Mouse (Mus musculus): ENCODE data around the gene Myh10.

Myh10 gene

DNA sequence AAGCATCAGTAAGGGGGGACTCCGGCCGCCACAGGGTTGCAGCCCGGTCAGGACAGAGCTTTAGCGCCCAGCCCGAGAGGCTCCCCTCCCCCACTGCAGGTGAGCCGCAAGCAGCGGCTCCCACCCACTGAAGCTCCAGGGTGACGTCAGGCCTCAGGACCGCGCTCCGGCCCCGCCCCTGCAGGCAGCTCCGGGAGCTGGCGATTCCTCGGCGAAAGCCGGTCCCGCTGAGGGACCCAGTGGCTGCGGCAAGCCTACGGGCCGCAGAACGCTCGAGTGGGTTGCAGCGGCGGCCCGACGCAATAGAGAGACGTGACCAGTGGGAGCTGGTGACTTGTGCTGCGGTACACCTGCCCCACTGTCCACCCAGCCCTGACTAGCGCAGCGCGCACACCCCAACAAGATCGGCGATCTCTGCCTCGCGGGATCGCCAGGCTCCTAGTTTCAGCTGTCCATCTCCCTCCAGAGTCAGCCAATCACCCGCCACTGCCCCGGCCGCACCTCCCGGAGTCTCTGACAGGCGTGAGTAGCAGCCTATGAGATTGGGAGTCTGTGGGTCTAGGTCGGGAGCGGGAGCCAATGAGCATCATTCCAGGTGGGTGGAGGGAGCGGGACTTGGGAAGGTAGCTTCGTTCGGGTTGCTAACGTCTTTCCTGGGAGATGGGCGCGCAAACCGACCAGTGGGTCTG, at the start of gene Myh10:
Myh10 (plus strand) TSS at position 239 of the 689 bp plus-strand sequence.
- DNase-seq (ENCODE audit: low read depth): no peak

DNA sequence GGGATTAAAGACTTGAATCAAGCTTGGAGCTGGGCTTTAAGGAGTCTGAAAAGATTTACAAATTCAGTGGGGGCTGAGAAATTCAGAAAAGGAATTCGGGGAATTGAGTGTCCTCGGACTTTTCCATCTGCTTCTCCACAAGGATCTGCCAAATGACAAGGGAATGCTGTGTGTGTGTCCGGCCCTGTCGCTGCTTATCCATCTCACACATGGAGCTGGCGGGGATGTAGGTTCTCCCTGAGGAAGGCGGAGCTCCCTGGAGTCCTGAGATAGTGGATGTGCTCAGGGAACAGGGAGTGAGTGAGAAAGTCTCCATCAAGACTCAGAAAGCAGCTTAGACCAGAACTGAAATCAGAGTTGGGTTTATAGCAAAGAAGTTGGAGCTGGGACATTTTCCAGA, 46.6 kb upstream of the Myh10 start:
- no peak for DNase-seq (ENCODE audit: low read depth)

DNA sequence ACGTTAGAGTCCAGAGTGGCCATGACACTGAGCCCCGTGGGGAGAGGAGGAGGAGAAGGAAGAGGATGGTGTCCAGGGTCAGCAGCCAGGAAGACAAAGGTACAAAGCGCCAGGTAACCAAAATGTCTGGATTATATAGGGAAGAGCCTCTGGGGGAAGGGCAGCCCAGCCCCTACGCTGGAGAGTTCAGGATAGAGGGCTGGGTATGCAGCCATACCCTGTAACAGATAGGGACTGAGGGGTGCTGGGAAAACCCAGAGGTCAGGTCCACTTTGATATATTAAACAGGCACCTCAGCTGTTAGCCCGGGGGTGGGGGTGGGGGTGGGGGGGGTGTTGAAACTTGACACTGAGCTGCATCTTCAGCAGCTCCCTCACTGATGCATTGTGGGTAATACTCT, 43.6 kb upstream of the Myh10 start:
- DNase-seq (ENCODE audit: low read depth): no peak

DNA sequence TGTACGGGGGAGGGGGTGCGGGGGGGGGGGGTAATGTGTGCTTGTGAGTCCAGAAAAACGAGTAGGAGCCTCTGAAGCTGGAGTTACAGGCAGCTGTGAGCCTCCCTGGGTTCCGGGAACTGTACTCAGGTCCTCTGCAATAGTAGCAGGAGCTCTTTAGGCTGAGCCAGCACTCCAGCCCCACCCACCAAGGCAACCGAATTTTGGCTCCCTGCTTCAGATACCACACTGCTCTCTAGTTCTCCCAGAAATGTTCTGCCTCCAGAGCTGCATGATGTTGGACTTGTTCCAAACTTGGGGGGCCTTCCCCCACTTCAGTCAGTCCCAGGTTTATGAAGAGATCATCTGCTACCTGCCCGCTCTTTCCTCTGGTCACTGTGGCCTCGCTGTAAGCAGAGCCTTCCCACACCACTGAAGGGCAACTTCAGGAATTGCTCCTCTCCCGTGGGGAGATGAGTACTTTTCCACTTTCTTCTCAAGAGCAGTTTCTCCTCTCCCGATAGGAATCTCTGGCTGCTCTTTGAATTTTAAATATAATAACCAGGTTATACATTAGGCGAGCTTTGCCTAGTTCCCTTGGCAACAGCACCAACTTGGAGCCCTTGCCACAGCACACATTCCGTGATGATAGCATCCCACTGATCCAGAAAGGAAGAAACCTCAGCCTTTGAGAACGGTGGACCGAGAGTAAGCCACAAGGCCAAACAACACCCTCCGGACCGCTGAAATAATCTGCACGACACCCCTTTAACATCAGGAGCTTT, 42.8 kb upstream of the Myh10 start:
- DNase-seq (ENCODE audit: low read depth): no peak

DNA sequence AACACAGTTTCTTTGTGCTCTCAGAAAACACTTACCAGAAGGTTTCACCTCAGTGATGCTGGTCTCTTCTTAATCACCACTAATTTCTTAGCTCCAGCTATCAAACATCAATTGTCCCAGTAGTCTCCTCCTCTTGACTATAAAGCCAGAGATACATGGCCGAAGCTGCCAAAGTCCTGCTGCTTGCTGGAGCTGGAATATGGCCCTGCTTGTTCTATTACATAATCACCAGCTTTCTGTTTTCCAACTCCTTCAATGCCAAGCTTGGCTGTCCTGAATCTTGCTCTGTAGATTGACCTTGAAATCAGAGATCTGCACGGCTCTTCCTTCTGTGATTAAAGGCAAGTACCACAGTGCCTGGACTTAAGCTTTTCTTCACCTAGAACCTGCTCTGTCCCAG, 39.8 kb upstream of the Myh10 start:
- no peak for DNase-seq (ENCODE audit: low read depth)

DNA sequence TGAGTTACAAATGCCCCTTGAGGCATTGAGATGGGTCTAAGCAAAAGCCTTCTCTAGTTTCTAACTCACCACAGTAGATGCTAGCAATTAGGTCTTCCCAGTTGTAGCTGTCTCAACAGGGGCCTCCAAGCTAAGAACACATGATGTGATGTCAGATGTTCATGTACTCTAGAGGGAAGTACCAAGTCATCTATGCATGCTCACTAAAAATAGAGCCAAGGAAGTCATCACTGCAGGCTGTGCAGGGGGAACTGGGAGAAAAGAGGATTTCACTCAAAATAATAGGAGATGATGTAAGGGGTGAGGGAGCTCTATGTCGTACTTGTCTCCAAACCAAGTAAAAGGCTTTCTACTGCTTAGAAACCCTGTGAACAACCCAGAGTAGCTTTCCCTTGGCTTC, 35.8 kb upstream of the Myh10 start:
- no peak for DNase-seq (ENCODE audit: low read depth)

DNA sequence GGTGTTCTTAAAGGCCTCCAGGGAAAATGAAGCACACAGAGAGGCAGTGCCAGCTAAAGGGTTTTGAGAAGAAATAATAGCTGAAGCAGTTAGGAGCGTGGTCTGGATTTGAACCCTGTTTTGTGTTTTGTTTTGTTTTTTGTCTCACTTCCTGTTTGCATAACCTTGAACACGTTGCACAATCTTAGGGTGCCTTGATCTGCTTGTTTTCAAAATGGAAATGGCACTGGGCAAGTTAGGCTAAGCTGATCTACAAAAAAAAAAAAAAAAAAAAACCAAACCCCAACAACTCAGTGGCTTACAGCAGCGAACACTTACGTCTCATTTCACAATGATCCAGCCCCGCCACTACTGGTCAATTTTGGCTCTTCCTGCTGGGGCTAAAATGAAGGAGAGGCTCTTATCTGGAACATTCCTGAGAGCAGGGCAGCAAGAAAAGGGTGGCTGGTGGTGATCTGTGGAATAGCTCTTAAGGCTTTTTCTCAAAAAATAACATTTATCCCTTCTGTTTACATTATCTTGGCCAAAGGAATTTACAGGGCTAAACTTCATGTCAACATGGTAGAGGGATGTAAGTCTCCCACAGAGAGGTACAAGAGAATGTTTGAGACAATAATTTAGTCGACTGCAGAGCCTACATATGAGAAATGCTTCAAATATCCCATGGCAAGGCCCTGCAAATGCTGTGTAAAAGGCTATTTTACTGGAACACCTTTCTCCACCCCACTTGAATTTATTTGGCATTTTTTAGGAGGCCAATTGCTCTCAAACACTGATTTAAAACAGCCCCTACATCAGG, 34.3 kb upstream of the Myh10 start:
- DNase-seq (ENCODE audit: low read depth): no peak

DNA sequence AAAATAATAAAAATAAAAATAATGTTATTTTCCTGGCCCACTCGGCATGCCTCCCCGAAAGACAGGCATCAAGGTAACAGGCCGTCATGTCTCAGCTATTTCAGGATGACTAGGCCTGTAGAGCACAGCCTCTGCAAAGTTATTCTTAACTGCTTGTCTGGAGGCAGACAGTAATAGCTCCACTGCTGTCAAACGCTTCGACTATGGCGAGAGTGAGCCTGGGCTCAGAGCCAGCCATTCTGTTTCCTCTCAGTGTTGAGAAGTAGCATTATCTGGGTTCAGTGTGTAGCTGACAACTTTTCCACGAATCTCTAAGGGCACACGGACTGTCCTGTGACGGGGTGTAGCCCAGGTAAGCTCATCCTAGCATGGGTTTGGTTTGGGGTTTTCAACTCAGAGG, 33.5 kb upstream of the Myh10 start:
- DNase-seq (ENCODE audit: low read depth): no peak

DNA sequence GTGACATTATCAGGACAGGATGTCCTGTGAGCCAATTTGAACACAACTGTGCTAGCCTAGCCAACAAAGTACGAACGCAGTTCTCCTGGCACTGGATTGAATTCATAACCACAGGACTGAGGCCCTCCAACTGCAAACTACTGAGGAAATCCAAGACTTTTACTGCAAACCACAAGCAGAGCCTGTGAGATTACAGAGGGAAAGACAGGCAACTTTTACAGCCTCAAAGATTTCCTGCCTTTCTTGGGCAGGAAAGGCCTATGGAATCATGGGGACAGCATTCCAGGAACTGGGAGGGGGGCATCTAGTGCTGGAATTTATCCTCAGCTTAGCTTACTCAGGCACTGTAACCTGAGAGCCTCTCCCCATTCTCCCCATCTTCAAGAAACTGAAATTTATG, 26.0 kb upstream of the Myh10 start:
- DNase-seq (ENCODE audit: low read depth): no peak

DNA sequence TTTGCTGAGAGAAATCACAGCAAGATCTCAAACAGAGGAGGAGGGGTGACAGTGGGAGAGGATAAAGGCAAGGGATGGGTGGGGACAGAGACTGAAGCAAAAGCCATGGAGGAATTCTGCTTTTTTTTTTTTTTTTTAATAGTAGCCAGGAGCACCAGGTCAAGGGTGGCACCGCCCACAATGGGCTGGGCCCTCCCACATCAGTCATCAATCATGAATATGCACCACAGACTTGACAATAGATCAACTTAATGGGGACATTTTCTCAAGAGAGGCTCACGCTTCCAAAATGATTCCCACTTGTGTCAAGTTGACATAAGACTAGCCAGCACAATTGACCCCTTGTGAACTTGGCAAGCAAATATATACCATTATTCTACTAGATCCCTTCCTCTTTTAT, 25.1 kb upstream of the Myh10 start:
- DNase-seq (ENCODE audit: low read depth): no peak

DNA sequence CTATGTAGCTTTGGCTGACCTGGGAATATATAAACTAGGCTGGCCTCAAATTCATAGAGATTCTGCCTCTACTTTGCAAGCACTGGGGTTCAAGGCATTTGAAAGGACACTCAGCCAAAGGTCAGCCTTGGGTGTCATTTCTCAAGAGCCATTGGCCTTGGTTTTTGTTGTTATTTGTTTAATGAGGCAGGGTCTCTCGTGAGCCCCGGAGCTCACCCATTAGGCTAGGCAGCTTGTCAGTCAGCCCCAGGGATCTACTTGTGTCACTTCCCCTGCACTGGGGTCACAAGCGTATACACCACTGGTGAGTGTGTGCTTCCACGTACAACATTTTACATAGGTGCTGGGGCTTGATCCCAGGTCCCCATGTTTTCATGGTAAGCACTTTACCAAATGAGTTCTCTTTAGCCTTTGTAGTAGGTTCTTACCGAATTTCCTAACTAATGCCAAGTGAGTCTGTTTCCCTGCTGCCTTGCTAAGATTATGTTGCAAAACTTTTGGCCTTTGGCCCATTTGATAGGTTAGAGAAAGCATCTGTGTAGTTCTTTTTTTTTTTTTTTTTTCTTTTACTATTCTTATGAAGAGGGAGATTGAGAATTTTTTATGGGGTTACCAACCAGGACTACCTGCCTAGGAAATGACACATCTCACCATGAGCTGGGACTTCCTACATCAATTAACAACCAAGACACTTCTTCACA, 18.9 kb upstream of the Myh10 start:
- DNase-seq (ENCODE audit: low read depth): peak; percentile 66

DNA sequence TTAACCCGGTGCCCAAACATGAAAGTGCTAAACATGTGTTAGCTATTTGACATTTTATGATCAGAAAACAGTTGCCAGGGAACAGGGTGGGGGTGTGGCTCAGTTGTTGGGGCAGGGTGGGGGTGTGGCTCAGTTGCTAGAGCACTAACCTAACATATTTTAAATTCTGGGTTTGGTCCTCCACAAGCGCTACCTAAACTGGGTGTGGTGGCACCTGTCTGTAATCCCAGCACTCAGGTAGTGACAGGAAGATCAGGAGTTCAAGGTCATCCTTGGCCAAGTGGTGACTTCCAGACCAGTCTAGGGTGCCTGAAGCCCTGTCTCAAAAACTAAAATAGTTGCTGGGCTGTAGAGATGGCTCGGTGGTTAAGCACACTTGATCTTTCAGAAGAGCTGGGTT, 17.3 kb upstream of the Myh10 start:
- DNase-seq (ENCODE audit: low read depth): no peak

DNA sequence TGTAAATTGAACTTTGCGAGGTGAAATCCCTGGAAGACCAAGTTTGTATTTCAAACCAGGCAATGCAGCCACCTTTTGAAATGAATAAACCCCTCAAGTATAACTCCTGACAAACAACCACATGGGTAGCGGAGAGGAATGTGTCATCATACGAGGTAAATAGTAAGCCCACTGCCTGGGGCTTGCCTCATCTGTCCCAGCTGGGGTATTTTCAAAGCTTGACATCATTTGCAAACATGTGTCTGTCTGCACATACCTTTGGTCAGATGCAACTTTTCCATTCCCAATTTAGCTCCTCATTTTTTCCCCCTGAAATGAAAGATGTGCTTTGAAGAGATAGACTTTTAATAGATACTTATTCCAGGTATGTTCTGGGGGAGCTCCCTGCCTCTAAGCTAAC, 16.7 kb upstream of the Myh10 start:
- no peak for DNase-seq (ENCODE audit: low read depth)

DNA sequence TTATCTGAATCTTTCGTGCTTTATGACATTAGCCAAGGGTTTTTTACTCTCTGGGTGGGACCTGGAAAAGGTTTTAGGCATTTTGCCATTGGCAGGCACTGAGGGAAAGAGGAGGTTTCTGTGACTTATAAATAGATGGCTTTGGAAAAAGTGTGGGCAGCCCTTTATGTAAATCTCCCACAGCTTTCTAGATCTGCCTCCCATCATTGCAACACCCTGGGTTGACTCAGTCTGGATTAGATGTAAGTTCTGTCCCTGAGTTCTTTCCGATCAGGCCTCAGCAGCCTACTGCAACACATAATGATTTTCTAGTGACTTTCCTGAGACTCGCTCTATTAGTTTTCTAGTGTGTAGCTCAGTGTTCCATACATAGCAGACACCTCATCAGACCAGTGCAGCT, 16.1 kb upstream of the Myh10 start:
- DNase-seq (ENCODE audit: low read depth): peak; percentile 22

DNA sequence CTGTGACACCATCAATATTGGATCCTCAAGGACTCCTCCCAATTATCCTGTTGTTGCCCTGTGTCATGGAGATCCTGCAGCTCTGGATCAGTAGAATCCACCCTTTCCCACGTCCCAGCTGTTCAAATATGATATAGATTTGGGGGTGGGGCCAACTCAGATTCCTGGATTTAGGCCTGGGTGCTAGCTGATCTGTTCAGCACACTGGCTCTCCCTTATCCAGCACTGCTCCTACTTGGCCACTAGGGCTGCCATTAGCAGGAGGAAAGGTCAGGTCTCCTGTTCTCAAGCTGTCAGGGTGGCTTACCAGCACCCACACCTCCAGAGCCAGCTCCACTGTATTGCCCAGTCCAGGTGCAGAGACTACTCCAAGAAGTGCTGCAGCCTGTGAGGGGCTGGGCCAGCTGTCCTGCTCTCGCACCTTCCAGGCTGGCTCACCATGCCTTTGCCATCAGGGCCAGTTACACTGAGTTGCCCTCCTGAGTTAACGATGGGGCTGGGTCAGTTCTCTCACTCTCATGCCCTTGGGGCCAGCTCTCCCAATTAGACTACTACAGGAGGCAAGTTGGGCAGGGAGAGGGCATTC, 10.0 kb upstream of the Myh10 start:
- no peak for DNase-seq (ENCODE audit: low read depth)

DNA sequence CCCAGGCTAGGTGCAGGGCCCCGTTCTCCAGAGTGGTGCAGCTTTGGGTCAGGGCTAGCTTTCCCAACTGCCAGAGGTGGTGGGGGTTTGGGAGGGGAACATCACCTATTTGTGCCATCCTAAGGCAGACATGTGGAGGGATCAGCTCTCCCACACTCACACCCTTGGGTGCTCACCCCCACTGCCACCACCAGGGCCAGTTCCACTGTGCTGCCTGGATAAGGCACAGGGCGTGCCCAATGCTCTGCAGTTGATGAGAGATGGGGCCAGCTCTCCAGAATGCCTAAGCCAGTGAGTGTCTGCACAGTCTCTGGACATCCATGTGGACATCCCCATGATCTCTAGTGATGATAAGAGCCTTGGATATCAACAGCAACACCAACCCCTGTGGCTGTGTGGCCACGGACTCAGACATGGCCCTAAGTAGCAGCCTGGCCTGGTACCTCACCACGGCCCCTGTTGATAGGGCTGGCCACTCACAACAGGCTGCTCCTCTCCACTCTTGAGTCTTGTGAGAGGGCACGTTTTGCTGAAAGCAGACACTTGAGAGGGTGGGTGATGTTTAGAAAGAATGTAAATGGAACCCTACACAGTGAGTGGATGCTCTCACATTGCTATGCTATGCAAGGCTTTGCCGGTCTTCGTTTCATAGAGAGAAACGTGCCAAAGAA, 9.1 kb upstream of the Myh10 start:
- no peak for DNase-seq (ENCODE audit: low read depth)

DNA sequence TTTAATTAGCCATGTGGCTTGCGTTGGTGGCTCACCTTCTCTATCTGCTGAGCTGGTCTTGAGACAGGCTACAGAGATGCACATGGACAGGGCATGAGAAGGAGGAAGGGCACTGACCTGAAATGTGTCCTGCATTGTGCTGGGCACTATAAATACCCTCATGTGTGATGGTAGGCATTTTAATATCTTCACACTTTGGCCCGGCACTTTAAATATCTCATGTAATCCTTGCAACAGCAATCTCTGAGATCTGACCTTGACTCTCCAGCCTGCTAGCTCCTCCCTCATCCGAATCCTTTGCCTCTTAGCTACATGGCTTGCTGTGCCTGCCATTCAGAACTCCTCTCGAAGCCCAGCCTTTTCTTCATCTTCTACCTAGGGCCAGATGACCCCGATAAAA, 5.4 kb upstream of the Myh10 start:
- DNase-seq (ENCODE audit: low read depth): no peak

DNA sequence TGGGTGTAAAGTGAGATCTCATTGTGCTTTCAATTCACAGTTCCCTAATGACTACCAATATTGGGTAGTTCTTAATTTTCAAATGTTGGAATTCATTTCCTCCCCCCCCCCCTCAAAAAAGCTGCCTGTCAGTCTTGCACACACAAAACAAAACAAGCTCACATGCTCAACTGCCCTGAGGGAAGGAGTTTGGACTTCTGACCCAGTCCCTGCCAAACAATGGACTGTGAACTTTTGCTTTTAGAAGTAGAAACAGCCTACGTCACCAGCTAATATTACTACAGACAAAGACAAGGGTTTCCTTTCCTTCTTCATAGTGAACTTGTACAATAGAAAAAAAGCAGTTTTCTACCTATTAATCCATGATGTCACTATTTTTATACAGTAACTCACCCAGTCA, 2.1 kb upstream of the Myh10 start:
- DNase-seq (ENCODE audit: low read depth): no peak

DNA sequence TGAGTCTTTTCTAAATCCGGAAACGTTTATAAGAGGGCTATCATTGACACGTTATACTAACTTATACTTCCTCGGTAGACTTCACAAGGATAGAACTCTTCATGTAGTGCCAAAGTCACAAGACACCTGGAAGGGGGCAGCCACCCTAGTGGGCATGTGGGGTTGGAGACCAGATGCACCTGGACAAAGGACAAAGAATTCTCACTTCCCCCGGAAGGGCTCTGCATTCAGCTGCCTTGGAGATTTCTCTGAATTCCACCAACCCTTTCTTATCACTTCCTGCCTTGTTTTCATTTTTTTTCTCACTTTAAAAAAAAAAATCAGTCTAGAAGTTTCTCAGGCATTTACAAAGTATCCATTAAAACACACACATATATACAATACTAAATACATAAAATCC, 894 bp upstream of the Myh10 start:
- no peak for DNase-seq (ENCODE audit: low read depth)

DNA sequence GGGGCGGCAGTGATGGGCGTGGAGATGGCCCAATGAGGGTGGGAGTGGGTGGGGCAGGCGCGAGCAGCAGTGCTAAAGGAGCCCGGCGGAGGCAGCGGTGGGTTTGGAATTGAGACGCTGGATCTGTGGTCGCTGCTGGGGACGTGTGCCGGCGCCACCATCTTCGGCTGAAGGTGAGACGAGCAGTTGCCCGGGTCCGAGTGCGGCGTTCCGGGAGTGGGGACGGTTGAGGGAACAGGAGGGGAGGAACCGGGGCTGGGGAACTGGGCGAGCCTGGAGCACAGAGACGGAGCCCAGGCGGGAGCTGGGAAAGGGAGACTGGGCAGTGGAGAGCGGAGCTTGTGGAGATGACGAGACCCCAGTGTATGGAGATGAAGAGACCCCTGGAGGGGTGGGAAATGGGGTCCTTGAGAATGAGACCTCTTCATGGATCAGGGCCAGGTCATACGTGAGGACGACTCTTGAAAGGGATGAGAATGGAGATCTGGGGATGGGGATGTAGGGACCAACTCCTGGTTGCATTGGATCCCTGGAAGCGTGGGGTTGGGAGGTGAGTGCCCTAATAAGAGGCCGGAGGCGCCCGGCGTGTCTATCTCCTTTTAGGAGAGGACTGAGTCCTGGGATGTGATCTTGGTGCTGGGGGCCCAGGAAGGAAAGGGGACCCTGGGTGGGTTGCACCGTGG, 792 bp downstream of the Myh10 start:
- DNase-seq (ENCODE audit: low read depth): no peak

All from 416B (cell line).